Mouse (Mus musculus) forebrain, embryonic 10.5 days (tissue): ENCODE results near the gene Fxr2. TPM values are rescaled to one million over a fixed set of nuclear protein-coding genes. Genes with fewer than 3 reads are reported as not detected.
"Not testable (repeated sequence)": the region's sequence is repeated elsewhere in the genome, so short reads cannot be mapped to it uniquely, and the experiment has no call there.

Experiments
- DNase-seq: peaks from one replicate; pipeline ENCODE4 v3.0.0-alpha.2; 2017; ENCODE audit warnings: low spot score; ENCODE audit errors: extremely low spot score
- H3K27ac ChIP-seq: fragments of 300-500 bp; sonication (generic); 2 replicates; pipeline ENCODE4 v1.5.1; 2016; ENCODE audit warnings: mild to moderate bottlenecking
- H3K27me3 ChIP-seq: fragments of 300-500 bp; sonication (generic); 2 replicates; pipeline ENCODE4 v1.6.1; 2016; ENCODE audit warnings: mild to moderate bottlenecking; ENCODE audit not compliant: poor library complexity, severe bottlenecking
- H3K36me3 ChIP-seq: fragments of 300-500 bp; sonication (generic); replicated peaks from 2 replicates; pipeline ENCODE4 v1.6.1; 2016; ENCODE audit warnings: mild to moderate bottlenecking, moderate library complexity
- H3K4me1 ChIP-seq: fragments of 300-500 bp; sonication (generic); 2 replicates; pipeline ENCODE4 v1.6.1; 2016
- H3K4me3 ChIP-seq: fragments of 300-500 bp; sonication (generic); 2 replicates; pipeline ENCODE4 v1.5.1; 2016; ENCODE audit warnings: mild to moderate bottlenecking, moderate library complexity
- H3K9me3 ChIP-seq: fragments of 300-500 bp; sonication (generic); 2 replicates; pipeline ENCODE4 v1.6.1; 2016; ENCODE audit warnings: mild to moderate bottlenecking, moderate library complexity
- WGBS: fragments of 180-500 bp; shearing (Covaris S2); methylation state at CpG from one replicate; pipeline ENCODE4 v1.1.7; 2016; 5-methylcytosine and 5-hydroxymethylcytosine counted together
- polyA plus RNA-seq: library from polyadenylated mRNA; unstranded; fragments of >200 nt; fragmentation: Nextera tagmentation; extraction: Ambion mirVana; gene quantifications from 2 replicates; pipeline ENCODE4 v1.2.1, GENCODE M21; 2016

The Fxr2 gene
- polyA plus RNA-seq, 1 experiment from 2014 or later = 32.5 TPM

GRCm38 (mm10) chr11:69601768-69602167 is 31.0 kb upstream of the Fxr2 start:
- no peak for DNase-seq
- WGBS = 91% methylated on average over 3 of the region's 3 CpGs
- H3K4me1 ChIP-seq = peaks cover 52% of the 10 kb centered on the region
- H3K4me3 ChIP-seq = no peak overlapping the region
- no peaks in the 10 kb centered on the region for H3K36me3 ChIP-seq
- H3K9me3 ChIP-seq = no peaks in the 10 kb centered on the region
- no peak overlapping the region for H3K27ac ChIP-seq
- peaks cover 39% of the 10 kb centered on the region for H3K27me3 ChIP-seq

DNA sequence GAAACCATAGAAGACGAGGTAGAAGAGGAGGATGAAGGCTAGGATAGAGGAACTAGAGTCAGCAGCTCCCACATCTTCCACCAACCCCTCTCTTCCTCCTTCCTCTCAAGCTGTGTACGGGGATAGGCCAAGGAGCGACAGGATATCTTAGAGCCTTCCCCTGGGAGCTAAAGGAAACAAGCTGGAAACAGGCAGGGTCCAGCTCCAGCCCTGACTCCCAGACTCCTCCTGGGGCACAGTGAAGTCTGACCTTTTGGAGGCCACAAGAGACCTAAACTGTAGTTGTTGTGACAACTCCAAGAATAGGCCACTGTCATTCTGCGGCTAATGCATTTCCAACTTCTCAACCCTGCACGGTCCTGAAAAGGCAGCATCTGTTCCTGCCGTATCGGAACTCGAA is 29.3 kb upstream of the Fxr2 start:
- Histone ChIP-seq H3K4me3 (0 out of 2 replicates have a peak overlapping the region, but pooled peaks have one; percentile 6), H3K27me3 (peaks cover 44% of the 10 kb centered on the region), H3K4me1 (peaks cover 52% of the 10 kb centered on the region), H3K9me3 (no peaks in the 10 kb centered on the region), H3K27ac (no peak overlapping the region; the same call in 1 of the 2 replicates), H3K36me3 (no peaks in the 10 kb centered on the region)
- WGBS = 83% methylated on average over 8 of the region's 8 CpGs
- no peak for DNase-seq

DNA sequence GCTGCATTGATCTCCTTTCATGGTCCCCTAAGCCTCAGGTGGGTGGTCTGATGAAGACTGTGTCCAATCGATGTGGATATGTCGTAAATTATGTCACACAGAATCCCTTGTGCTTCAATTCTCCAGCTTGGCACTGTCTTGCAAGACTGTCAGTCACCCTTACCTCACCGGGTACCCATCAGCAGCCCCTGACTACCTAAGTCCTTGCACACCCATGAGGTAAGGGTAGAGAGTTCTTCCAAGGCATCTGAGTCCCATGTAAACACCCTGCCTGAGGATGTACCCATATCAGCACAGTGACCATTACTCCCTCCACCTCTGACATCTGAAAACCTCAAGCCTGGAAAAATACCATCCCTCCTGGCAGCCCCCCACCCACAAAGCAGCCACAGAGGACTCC is 28.4 kb upstream of the Fxr2 start:
- Histone ChIP-seq H3K27ac (peak overlapping the region; percentile 84), H3K9me3 (no peaks in the 10 kb centered on the region), H3K27me3 (peaks cover 45% of the 10 kb centered on the region), H3K36me3 (no peaks in the 10 kb centered on the region), H3K4me1 (peaks cover 49% of the 10 kb centered on the region), H3K4me3 (peak overlapping the region; percentile 64)
- 59% methylated on average over 3 of the region's 3 CpGs for WGBS
- no peak for DNase-seq

DNA sequence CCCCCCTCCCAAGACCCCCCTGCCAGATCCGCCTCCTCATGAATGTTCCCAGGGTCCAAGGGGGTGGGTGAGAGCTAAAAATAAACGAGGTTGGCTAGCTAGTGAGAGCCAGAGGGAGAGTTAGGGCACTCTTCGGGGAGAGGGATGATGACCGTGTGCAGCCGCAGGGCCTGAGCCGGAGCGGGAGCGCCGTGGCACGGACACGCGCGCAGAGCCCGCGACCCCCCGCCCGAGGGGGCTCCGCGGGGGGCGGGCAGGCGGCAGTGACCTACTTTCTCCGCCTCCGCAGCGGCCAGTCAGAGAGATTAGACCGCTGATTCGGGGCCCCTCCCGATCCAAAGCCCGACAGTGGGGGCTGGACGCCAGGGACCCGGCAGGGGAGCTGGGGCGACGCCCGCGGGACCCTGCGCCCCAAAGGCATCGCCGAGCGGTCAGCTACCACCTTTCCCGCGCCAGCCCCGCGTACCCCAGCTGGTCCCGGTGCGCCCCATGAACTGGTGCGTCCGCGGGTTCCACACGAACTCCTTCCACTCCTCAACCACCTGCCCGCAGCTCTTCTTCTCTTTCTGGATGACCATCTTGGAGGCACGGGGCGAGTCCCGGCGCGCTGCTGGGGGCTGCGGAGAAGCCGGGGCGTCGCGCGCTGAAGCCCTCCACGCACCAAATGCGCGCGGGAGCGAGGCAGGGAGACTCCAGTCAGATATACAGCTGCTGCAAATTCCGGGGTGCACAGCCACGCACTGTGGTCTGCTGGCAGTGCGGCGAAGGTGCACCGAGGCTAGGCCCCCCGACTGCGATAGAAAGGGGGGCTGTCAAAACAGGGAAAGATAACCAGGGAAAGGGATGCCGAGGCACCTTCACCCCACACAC is 27.8 kb upstream of the Fxr2 start:
- Histone ChIP-seq H3K27ac (peak overlapping the region; percentile 84), H3K4me1 (peaks cover 42% of the 10 kb centered on the region), H3K4me3 (peak overlapping the region; percentile 64), H3K27me3 (peaks cover 45% of the 10 kb centered on the region), H3K9me3 (no peaks in the 10 kb centered on the region), H3K36me3 (no peaks in the 10 kb centered on the region)
- WGBS = under 1% methylated on average over 73 of the region's 73 CpGs
- DNase-seq = no peak

- peak; percentile 77 for DNase-seq
- Histone ChIP-seq H3K9me3 (no peaks in the 10 kb centered on the region), H3K4me3 (peak within 1 kb of the TSS; percentile 64), H3K27me3 (peaks cover 45% of the 10 kb centered on the region), H3K36me3 (no peaks in the 10 kb centered on the region), H3K4me1 (peaks cover 33% of the 10 kb centered on the region), H3K27ac (peak within 1 kb of the TSS; percentile 84)
- 4% methylated on average over 32 of the region's 32 CpGs for WGBS
These were observed 26.9 kb upstream of the Fxr2 start, which contains the start of gene Atp1b2 for GRCm38 (mm10) chr11:69605726-69606490. Gene Atp1b2, minus strand, starts transcription at chr11:69605942.

GRCm38 (mm10) chr11:69606491-69606795 is 26.3 kb upstream of the Fxr2 start:
- 66% methylated on average over 2 of the region's 2 CpGs for WGBS
- no peaks in the 10 kb centered on the region for H3K9me3 ChIP-seq
- H3K36me3 ChIP-seq = no peaks in the 10 kb centered on the region
- peaks cover 30% of the 10 kb centered on the region for H3K4me1 ChIP-seq
- no peak for DNase-seq
- H3K27me3 ChIP-seq = peaks cover 45% of the 10 kb centered on the region
- H3K4me3 ChIP-seq = peak overlapping the region; percentile 64
- peak overlapping the region; percentile 84 for H3K27ac ChIP-seq

GRCm38 (mm10) chr11:69606832-69607231 is 26.0 kb upstream of the Fxr2 start:
- Histone ChIP-seq H3K9me3 (no peaks in the 10 kb centered on the region), H3K27ac (no peak overlapping the region), H3K36me3 (no peaks in the 10 kb centered on the region), H3K4me1 (peaks cover 30% of the 10 kb centered on the region), H3K27me3 (peaks cover 45% of the 10 kb centered on the region), H3K4me3 (no peak overlapping the region)
- no peak for DNase-seq
- WGBS = 96% methylated on average over 2 of the region's 2 CpGs

DNA sequence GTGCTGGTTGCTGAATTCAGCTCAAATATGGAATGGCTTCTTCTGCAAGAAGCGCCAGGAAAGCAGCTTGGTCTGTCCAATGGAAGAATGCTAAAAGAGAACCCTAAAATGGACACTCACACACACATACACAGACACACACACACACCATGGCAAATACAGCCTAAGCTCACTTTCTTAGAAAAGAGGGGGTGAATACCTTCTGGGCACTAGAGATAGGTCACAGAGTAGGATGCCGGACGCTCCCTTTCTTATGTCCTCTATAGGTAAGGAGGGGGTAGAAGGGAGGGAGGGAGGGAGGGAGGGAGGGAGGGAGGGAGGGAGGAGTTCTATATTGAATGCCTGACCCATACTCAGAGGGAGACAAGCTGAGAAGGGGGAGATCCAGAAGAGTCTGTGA is 24.3 kb upstream of the Fxr2 start:
- WGBS = 96% methylated on average over 3 of the region's 3 CpGs
- Histone ChIP-seq H3K9me3 (no peaks in the 10 kb centered on the region), H3K4me1 (peaks cover 32% of the 10 kb centered on the region), H3K4me3 (no peak overlapping the region), H3K36me3 (no peaks in the 10 kb centered on the region), H3K27ac (no peak overlapping the region), H3K27me3 (peaks cover 29% of the 10 kb centered on the region)
- DNase-seq = no peak

GRCm38 (mm10) chr11:69609416-69609815 is 23.4 kb upstream of the Fxr2 start:
- 67% methylated on average over 7 of the region's 7 CpGs for WGBS
- peaks cover 20% of the 10 kb centered on the region for H3K27me3 ChIP-seq
- H3K4me1 ChIP-seq = peaks cover 28% of the 10 kb centered on the region
- H3K27ac ChIP-seq = no peak overlapping the region
- no peak overlapping the region for H3K4me3 ChIP-seq
- no peaks in the 10 kb centered on the region for H3K9me3 ChIP-seq
- H3K36me3 ChIP-seq = no peaks in the 10 kb centered on the region
- DNase-seq = no peak

GRCm38 (mm10) chr11:69610899-69611298 is 21.9 kb upstream of the Fxr2 start:
- peaks cover 14% of the 10 kb centered on the region for H3K4me1 ChIP-seq
- H3K27me3 ChIP-seq = peaks cover 19% of the 10 kb centered on the region; the same call in 1 of the 2 replicates
- no peak overlapping the region for H3K4me3 ChIP-seq
- DNase-seq = no peak
- 72% methylated on average over 4 of the region's 4 CpGs for WGBS
- no peak overlapping the region; the same call in 1 of the 2 replicates for H3K27ac ChIP-seq
- no peaks in the 10 kb centered on the region for H3K36me3 ChIP-seq
- no peaks in the 10 kb centered on the region for H3K9me3 ChIP-seq

DNA sequence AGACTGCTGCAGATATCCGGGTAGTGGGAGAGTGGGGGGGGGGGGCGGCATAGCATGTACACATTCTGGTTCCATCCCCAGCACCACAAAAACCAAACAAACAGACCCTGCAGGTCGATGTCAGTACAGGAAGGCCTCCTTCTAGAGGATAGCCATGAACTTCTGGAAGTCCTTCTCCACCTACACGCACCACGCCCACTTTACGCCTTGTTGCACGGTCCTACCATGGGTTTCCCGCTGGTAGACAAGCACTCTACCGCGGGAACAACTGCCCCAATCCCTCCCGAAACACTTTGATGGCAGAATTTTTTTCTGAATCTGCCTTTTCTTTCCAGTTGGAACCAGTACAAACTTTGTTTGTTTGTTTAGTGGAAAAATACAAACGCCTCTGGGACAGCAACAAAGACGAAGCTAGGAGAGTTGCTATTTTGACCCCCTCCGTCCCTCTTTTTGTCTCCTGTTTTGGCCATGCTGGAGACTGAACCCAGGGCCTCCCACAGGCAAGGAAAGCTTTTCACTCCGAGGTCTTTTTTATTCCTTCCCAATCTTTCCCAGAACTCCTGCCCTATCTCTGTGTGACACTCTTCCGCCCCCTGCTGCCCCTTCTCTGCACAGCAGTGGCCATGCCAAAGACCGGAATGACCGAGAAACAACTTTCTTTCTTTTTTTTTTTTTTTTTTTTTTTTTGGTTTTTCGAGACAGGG is 19.1 kb upstream of the Fxr2 start:
- Histone ChIP-seq H3K27me3 (peaks cover 34% of the 10 kb centered on the region), H3K4me1 (peaks cover 22% of the 10 kb centered on the region), H3K9me3 (no peaks in the 10 kb centered on the region), H3K4me3 (peak overlapping the region; percentile 32), H3K36me3 (no peaks in the 10 kb centered on the region), H3K27ac (peak overlapping the region; percentile 80)
- WGBS = 8% methylated on average over 19 of the region's 19 CpGs
- peak; percentile 76 for DNase-seq

- Histone ChIP-seq H3K27ac (0 out of 2 replicates have a peak overlapping the region, but pooled peaks have one; percentile 22), H3K4me1 (peaks cover 22% of the 10 kb centered on the region), H3K4me3 (peak overlapping the region; percentile 32; the same call in 1 of the 2 replicates), H3K27me3 (peaks cover 34% of the 10 kb centered on the region)
- DNase-seq, H3K9me3 ChIP-seq, H3K36me3 ChIP-seq: not testable (repeated sequence)
- WGBS = 56% methylated on average over 11 of the region's 11 CpGs
These were observed 18.6 kb upstream of the Fxr2 start for GRCm38 (mm10) chr11:69614257-69614588.
